Mouse (Mus musculus): Measurements from ENCODE around the gene Asap2. TPM values are rescaled to one million over a fixed set of nuclear protein-coding genes. Genes with fewer than 3 reads are reported as not detected.

The Asap2 gene
- total RNA-seq, 2 experiments from 2014 or later: 3.0 to 4.5 TPM

- no peak for ATAC-seq (replicated peaks; ENCODE audit: low FRiP score, low TSS enrichment, poor library complexity, severe bottlenecking)
Measured at GRCm38 (mm10) chr12:21201485-21202269, 211.4 kb downstream of the Asap2 start.

- ATAC-seq (replicated peaks; ENCODE audit: low FRiP score, low TSS enrichment, poor library complexity, severe bottlenecking): peak; percentile 45
Measured at GRCm38 (mm10) chr12:21204701-21205312, 214.5 kb downstream of the Asap2 start.

- peak; percentile 55 for ATAC-seq (replicated peaks; ENCODE audit: low FRiP score, low TSS enrichment, poor library complexity, severe bottlenecking)
Measured at GRCm38 (mm10) chr12:21205799-21206198, 215.5 kb downstream of the Asap2 start.

GRCm38 (mm10) chr12:21207422-21207821 lies 217.2 kb downstream of the Asap2 start:
- no peak for ATAC-seq (replicated peaks; ENCODE audit: low FRiP score, low TSS enrichment, poor library complexity, severe bottlenecking)

GRCm38 (mm10) chr12:21208172-21208795 lies 218.0 kb downstream of the Asap2 start:
- ATAC-seq (replicated peaks; ENCODE audit: low FRiP score, low TSS enrichment, poor library complexity, severe bottlenecking): 0 out of 2 replicates have a peak, but pooled peaks have one; percentile 24

- ATAC-seq (replicated peaks; ENCODE audit: low FRiP score, low TSS enrichment, poor library complexity, severe bottlenecking): no peak
Measured at GRCm38 (mm10) chr12:21209273-21209672, 219.0 kb downstream of the Asap2 start.

GRCm38 (mm10) chr12:21212876-21213275 lies 222.6 kb downstream of the Asap2 start:
- no peak for ATAC-seq (replicated peaks; ENCODE audit: low FRiP score, low TSS enrichment, poor library complexity, severe bottlenecking)

GRCm38 (mm10) chr12:21214551-21215165 lies 224.4 kb downstream of the Asap2 start:
- no peak for ATAC-seq (replicated peaks; ENCODE audit: low FRiP score, low TSS enrichment, poor library complexity, severe bottlenecking)

- ATAC-seq (replicated peaks; ENCODE audit: low FRiP score, low TSS enrichment, poor library complexity, severe bottlenecking): peak; percentile 31; the same call in 1 of the 2 replicates
Measured at GRCm38 (mm10) chr12:21217776-21218444, 227.7 kb downstream of the Asap2 start.

- ATAC-seq (replicated peaks; ENCODE audit: low FRiP score, low TSS enrichment, poor library complexity, severe bottlenecking): no peak
Measured at GRCm38 (mm10) chr12:21220596-21220995, 230.3 kb downstream of the Asap2 start.

GRCm38 (mm10) chr12:21223923-21224322 lies 233.7 kb downstream of the Asap2 start:
- ATAC-seq (replicated peaks; ENCODE audit: low FRiP score, low TSS enrichment, poor library complexity, severe bottlenecking): no peak

GRCm38 (mm10) chr12:21225358-21225757 lies 235.1 kb downstream of the Asap2 start:
- no peak for ATAC-seq (replicated peaks; ENCODE audit: low FRiP score, low TSS enrichment, poor library complexity, severe bottlenecking)

GRCm38 (mm10) chr12:21226316-21226715 lies 236.1 kb downstream of the Asap2 start:
- no peak for ATAC-seq (replicated peaks; ENCODE audit: low FRiP score, low TSS enrichment, poor library complexity, severe bottlenecking)

- ATAC-seq (replicated peaks; ENCODE audit: low FRiP score, low TSS enrichment, poor library complexity, severe bottlenecking): peak; percentile 76
Measured at GRCm38 (mm10) chr12:21227076-21227980, 237.1 kb downstream of the Asap2 start.

GRCm38 (mm10) chr12:21228650-21229049 lies 238.4 kb downstream of the Asap2 start:
- ATAC-seq (replicated peaks; ENCODE audit: low FRiP score, low TSS enrichment, poor library complexity, severe bottlenecking): peak; percentile 18; the same call in 1 of the 2 replicates

- ATAC-seq (replicated peaks; ENCODE audit: low FRiP score, low TSS enrichment, poor library complexity, severe bottlenecking): peak; percentile 73
Measured at GRCm38 (mm10) chr12:21229076-21229918, 239.0 kb downstream of the Asap2 start.

GRCm38 (mm10) chr12:21233727-21234126 lies 243.5 kb downstream of the Asap2 start:
- ATAC-seq (replicated peaks; ENCODE audit: low FRiP score, low TSS enrichment, poor library complexity, severe bottlenecking): no peak

GRCm38 (mm10) chr12:21234560-21234959 lies 244.3 kb downstream of the Asap2 start:
- peak; percentile 68 for ATAC-seq (replicated peaks; ENCODE audit: low FRiP score, low TSS enrichment, poor library complexity, severe bottlenecking)
